Mouse (Mus musculus) lung, adult 2 months (tissue): ENCODE measurements at regions not wholly inside any gene's neighbourhood (a gene's known extent, or its start where the extent isn't known, plus 50 kb on each side); places are given as distances from the start of the nearest gene placed in this dataset.

ENCODE experiments used
- DNase-seq: peaks from one replicate; pipeline ENCODE4 v3.0.0; 2022
- H3K4me1 ChIP-seq: fragments of 200-500 bp; 2 replicates; pipeline ENCODE4 v1.6.1; 2011; ENCODE audit warnings: low read length; ENCODE audit not compliant: control insufficient read depth, insufficient read depth
- H3K4me3 ChIP-seq: fragments of 200-500 bp; replicated peaks from 2 replicates; pipeline ENCODE3; 2011; ENCODE audit warnings: low read depth, mild to moderate bottlenecking, control low read depth, low read length; ENCODE audit errors: extremely low read depth
- CTCF ChIP-seq: fragments of 200-500 bp; IDR thresholded peaks from 2 replicates; pipeline ENCODE4 v1.5.1; 2011; ENCODE audit warnings: mild to moderate bottlenecking, low read length, control low read depth; ENCODE audit not compliant: insufficient read depth
- POLR2A ChIP-seq: fragments of 200-500 bp; IDR thresholded peaks from 2 replicates; pipeline ENCODE4 v1.6.1; 2011; ENCODE audit warnings: low read depth, mild to moderate bottlenecking, control low read depth, low read length, borderline replicate concordance; ENCODE audit errors: extremely low read depth
- WGBS: fragments of 180-500 bp; shearing (Covaris S2); methylation state at CpG from one replicate; pipeline ENCODE4 v1.1.7; 2018; 5-methylcytosine and 5-hydroxymethylcytosine counted together

DNA sequence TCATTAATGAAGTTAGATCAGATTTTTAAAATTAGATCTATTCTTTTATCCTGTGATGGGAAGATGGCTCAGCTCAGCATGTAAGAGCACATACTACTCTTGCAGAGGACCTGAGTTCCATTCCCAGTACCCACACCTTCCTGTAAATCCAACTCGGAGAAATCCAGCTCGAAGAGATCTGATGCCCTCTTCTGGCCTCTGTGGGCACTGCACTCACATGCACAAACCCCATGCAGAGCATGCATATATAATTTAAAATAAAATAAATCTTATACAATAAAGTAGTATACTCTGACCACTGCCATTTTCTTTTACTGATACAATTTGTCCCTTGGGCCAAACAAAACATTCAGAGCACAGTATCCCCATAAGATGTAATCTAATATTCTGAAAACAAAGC, 245.2 kb downstream of the Prdm2 start:
- DNase-seq: no peak
- no peak overlapping the region for H3K4me3 ChIP-seq
- TF ChIP-seq CTCF: no peak
- no peak for TF ChIP-seq POLR2A
- no peaks in the 10 kb centered on the region for H3K4me1 ChIP-seq
- 91% methylated on average over 2 of the region's 2 CpGs for WGBS

DNA sequence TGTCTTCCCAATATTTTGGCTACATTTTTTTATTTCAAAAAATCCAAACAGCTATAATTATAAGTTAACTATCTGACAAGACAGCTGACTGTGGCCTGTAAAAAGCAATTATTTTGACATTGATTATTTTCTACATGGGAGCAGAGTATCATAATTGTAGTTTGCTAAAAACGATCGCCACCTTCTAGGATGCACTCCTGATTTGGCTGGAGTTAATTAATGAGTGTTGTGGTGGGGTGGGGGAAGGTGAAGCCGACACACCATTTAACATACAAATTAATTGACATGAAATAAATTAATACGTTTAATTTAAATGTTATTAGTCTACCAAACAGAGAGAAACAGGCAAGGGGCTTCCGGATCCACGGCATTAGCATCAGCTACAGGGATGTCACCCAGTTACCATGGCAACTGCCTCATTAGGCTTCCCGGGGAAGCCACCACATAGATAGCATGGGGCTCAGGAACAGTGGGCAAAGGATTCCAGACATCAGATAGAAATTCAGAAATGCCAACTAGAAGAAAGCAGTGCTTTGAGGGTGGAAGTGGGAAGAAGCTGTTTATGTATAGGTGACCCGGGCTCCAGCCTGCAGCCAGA, 255.9 kb downstream of the Prdm2 start:
- Histone ChIP-seq H3K4me3 (no peak overlapping the region), H3K4me1 (no peaks in the 10 kb centered on the region)
- TF ChIP-seq CTCF (no peak), POLR2A (no peak)
- no peak for DNase-seq
- WGBS: 69% methylated on average over 8 of the region's 8 CpGs

DNA sequence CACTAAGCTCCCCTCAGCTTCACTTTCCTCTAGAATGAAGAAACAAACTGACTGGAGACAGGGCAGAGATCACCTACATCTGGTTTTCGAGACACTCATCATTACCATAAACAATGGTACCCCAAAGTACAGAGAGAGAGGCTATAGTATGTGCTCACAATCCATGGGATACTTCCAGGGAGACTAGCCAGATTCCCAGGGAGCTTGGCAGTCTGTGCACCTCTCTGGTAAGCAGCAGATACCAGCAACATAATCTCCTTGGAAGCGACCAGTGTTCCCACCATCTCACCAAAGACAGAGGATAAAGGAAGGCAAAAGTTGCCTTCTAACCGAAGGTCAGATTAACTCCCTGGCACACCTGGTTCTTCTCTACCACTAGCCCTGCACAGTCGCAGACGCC, 256.4 kb downstream of the Prdm2 start:
- Histone ChIP-seq H3K4me1 (no peaks in the 10 kb centered on the region), H3K4me3 (no peak overlapping the region)
- DNase-seq: no peak
- WGBS: 83% methylated on average over 5 of the region's 5 CpGs
- TF ChIP-seq CTCF: no peak
- no peak for TF ChIP-seq POLR2A

DNA sequence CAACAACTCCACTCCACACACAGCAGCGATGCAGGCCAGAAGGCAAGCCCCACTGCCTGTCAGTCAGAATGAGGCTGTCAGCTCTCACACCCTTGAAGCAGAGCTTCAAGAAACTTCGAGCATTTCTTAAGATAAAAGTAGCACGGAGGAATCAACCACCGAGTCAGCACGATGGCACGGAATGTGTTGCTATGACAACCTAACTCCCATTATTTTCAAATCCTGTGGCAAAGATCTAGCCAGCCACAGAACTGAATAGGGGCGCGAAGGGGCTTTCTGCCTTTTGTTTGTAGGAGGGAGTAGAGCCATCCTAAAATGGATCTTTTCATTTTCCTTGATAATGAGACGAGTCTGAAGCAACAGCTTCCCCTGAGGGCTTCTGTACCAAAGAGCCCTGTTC, 259.1 kb downstream of the Prdm2 start:
- 60% methylated on average over 9 of the region's 9 CpGs for WGBS
- H3K4me3 ChIP-seq: no peak overlapping the region
- TF ChIP-seq CTCF: no peak
- no peak for TF ChIP-seq POLR2A
- H3K4me1 ChIP-seq: no peaks in the 10 kb centered on the region
- no peak for DNase-seq

DNA sequence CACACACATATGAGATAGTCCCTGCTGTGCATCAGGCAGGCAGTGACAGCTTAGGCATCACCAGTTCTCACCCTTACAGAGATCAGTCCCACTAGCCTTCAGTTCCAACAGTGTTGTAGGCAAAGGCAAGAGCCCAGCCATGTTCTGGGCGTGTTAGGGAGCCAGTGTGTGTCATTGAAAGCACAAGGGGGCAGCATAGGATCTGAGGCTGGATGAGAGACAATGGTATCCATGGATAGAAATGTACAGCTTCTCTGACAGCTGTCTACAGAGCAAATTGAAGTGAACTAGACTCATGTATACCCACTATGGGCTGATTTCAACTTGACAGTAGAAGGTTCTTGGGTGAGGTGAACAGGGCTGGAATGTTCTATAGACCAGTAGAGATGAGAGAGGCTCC, 259.9 kb downstream of the Prdm2 start:
- TF ChIP-seq CTCF (no peak), POLR2A (no peak)
- Histone ChIP-seq H3K4me1 (no peaks in the 10 kb centered on the region), H3K4me3 (no peak overlapping the region)
- WGBS: 47% methylated on average over 1 of the region's 1 CpGs
- DNase-seq: no peak

DNA sequence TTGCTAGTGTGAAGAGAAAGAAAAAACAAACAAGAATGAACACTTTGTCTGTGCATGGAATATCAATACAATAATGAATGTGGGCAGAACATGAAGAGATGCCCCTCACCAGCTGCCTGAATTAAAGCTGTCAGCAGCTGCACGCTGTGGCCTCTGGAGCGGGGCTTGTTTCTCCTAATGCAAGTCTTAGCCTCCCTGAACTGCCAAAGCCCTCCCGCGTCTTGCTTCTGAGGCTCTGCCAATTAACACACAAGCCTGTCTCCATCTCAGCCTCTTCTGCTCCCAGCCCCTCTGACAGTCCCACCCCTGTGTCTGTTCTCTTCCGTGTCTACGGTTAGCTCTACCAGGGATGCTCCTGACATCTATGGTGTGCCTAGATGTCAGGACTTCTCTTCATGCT, 265.1 kb downstream of the Prdm2 start:
- no peaks in the 10 kb centered on the region for H3K4me1 ChIP-seq
- H3K4me3 ChIP-seq: no peak overlapping the region
- 75% methylated on average over 6 of the region's 6 CpGs for WGBS
- DNase-seq: no peak
- no peak for TF ChIP-seq POLR2A
- no peak for TF ChIP-seq CTCF

DNA sequence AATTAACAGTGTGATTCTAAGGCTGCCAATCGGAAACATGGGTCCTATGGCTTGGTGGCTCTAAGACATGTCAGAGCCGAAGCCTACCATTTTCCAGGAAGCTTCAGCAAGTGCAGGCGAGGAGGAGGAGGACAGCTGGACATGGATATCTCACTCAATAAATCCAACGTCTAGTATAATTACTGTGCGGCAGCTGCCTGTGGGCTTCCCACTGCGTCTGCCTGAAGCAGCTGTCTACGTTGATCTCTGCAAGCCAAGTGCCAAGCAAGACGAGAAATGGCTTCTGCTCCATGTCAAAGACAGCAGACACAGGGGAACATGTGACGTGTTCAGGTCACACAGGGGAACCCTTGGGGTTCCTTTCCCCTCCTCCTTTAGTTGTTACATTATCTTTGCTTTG, 279.2 kb downstream of the Prdm2 start:
- no peak for TF ChIP-seq CTCF
- WGBS: 74% methylated on average over 9 of the region's 9 CpGs
- Histone ChIP-seq H3K4me1 (no peaks in the 10 kb centered on the region), H3K4me3 (no peak overlapping the region)
- DNase-seq: no peak

DNA sequence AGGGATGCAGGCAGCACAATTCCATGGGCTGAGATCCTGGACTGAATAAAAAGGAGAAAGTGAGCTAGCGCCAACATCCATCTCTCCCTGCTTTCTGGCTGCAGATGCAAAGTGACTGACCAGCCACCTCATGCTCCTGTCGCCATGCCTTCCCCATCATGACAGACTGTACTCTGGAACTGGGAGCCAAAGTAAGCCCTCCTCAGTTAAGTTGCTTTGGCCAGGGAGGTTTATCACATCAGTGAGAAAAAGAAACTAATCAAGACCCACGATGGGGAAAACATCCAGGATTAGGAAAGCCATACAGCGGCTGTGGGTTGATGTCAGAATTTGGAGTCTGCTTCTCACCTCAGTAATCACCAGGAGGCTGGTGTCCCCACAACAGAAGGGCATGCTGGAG, 283.6 kb downstream of the Prdm2 start:
- no peak overlapping the region for H3K4me3 ChIP-seq
- WGBS: 87% methylated on average over 4 of the region's 4 CpGs
- no peak for TF ChIP-seq POLR2A
- TF ChIP-seq CTCF: no peak
- no peak for DNase-seq
- no peaks in the 10 kb centered on the region for H3K4me1 ChIP-seq

DNA sequence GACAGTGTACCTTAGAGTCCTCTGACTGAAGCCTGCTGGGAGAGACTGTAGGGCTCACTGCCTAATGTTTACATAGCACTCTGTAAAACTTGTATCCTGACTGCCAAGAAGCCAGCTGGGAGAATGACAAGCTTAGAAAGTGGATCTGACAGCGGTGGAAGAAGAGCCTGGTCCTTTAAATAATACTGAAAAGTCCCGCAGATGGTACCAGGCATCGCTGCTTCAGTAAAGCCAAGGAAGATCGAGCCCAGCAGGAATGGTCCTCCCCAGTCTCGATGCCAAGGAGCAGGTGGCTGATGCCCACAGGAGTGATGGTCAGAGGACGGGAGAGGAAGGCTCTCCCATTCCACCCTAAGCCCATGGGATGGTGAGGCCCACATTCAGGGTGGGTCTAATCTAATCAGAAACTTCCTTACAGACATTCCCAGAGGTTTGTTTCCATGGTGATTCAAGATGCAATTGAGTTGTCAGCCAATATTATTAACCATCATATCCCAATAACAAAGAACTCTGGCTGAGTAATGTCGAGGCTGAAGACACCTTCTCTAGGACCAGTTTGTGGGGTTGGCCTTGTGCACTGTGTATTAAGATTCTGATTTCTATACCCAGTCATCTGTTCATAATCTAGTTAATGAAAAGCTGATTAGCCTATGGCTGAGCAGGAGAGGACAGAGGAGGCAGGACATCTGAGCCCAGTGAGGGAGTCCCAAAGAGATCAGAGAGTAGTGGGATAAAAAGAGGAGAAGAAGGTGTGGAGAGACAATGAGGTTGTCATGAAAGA, 285.3 kb downstream of the Prdm2 start:
- DNase-seq: no peak
- TF ChIP-seq CTCF (no peak), POLR2A (no peak)
- 75% methylated on average over 7 of the region's 7 CpGs for WGBS
- Histone ChIP-seq H3K4me1 (no peaks in the 10 kb centered on the region), H3K4me3 (no peak overlapping the region)

DNA sequence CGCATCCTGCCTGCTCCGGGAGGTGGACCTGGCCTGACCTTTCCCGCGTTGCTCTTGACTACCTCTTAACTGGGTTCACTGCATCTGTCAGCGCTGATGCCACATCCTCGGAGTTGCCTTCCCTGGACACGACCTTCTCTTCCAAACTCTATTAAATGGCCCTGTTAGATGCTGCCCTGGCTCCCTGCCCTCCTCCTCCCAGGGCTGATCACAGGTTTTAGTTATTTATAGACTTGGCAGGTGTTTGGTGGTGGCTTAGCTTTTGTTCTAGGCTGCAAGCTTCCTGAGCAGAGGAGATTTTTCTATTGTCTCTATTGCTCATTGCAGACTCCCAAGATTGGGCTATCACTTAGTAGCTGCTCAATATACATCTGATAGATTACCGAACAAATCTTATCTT, 287.7 kb downstream of the Prdm2 start:
- no peak for DNase-seq
- TF ChIP-seq POLR2A: no peak
- no peak for TF ChIP-seq CTCF
- Histone ChIP-seq H3K4me3 (no peak overlapping the region), H3K4me1 (no peaks in the 10 kb centered on the region)
- 68% methylated on average over 8 of the region's 8 CpGs for WGBS
